Mouse (Mus musculus): Measurements from ENCODE around the gene Olfr725.
A peak's percentile ranks its signal among the peaks of the same experiment; 100 is the strongest.

GRCm38 (mm10) chr14:50031356-50031755, 8.8 kb downstream of the Olfr725 start:
- TF ChIP-seq POLR2A (IDR thresholded peaks at IDR 0.05; ENCODE audit: insufficient read depth, low read length) (no peak), CTCF (IDR thresholded peaks at IDR 0.05; ENCODE audit: low read depth, low read length) (no peak), EP300 (IDR thresholded peaks at IDR 0.05; ENCODE audit: insufficient read depth, low read depth, low read length) (peak; percentile 77)
